Mouse (Mus musculus) liver, postnatal 0 days (tissue): ENCODE data around the gene Cul9.

Experiments used
- CTCF ChIP-seq: sonication (generic); IDR thresholded peaks from 2 replicates; pipeline ENCODE4 v1.5.1; 2016; ENCODE audit warnings: antibody characterized with exemption, low read depth
- EP300 ChIP-seq: IDR thresholded peaks from 2 replicates; pipeline ENCODE4 v1.6.1; 2016; ENCODE audit warnings: antibody characterized with exemption, low read depth, mild to moderate bottlenecking

DNA sequence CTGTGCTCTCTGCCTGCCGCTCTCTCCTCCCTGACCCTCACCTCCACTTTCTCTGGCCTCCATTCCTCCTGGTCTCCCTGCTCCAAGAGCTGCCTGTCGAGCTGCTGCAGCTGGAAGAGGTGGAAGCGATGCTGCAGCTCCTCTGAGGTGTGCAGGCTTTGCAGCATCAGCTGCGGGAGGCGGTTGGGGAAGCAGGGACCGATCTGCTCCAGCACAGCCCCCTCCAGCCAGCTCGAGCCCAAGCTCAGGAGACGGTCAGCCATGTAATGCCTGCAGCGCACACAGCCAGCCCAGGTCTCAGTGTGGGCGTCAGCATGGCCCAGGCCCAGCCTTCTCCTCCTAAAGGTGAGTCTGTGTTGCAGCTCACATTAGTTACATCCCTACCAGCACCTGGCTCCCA, 26.2 kb downstream of the Cul9 start:
- TF ChIP-seq CTCF (no peak), EP300 (no peak)
